8 mouse cellular contexts compared by ENCODE assay signal in the genomic region with DNA sequence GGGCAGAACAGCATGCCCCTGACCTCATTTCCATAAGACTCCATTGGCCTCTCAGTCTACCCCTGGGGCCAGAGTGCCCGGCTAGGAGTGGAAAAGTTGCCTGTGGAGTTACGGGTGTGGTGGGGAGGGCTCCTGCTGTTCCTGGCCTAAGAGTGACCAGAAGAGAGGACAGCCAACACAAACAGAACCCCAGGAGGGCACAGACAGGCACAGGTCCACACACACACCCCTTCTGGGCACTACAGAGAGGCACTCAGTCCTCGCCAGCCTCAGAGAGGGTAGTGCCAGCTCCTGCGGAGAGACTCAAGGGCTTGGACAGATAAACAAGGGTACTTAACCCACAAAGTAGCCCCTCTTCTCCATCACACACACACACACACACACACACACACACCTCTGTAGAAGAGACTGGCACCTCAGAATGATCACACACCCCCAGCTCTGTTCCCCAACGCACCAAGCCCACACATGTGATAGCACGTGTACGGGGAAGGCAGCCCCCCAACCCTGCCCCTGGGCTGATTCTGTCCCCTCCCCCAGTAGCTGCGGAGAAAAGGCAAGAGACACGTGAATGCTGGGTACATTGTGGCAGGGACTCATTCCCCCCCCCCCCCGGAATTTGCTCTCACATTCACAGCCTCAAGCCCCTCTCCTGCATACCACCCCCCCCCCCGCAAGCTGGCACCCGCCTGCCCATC. TPM values are rescaled to one million over a fixed set of nuclear protein-coding genes. Genes with fewer than 3 reads are reported as not detected.
A peak's percentile ranks its signal among the peaks of the same experiment; 100 is the strongest.
DNase-seq lines count a peak whose midpoint lies in the region; ATAC-seq and TF ChIP-seq lines count a peak whose summit lies in the region.

No protein-coding gene starts in this region.

- no peak for TF ChIP-seq POLR2A in olfactory bulb, adult 2 months (IDR thresholded peaks at IDR 0.05; ENCODE audit: insufficient read depth, low read depth, low read length)

- WGBS in forebrain, postnatal 0 days = 3% methylated on average over 11 of the region's 12 CpGs
- 7% methylated on average over 11 of the region's 12 CpGs for WGBS in limb, embryonic 12.5 days
- 18% methylated on average over 12 of the region's 12 CpGs for WGBS in olfactory bulb, adult 2 months

- 0 out of 2 replicates have a peak overlapping the region, but pooled peaks have one; percentile 2 for H3K27ac ChIP-seq in forebrain, postnatal 0 days (ENCODE audit: low read depth, low read length)
- no peak overlapping the region for H3K27ac ChIP-seq in limb, embryonic 12.5 days
- no peak overlapping the region for H3K27ac ChIP-seq in olfactory bulb, adult 2 months (ENCODE audit: insufficient read depth, low read depth, low read length)

- peak overlapping the region; percentile 62 for H3K4me3 ChIP-seq in forebrain, postnatal 0 days (ENCODE audit: low read depth, low read length)
- peak overlapping the region; percentile 47; the same call in 1 of the 2 replicates for H3K4me3 ChIP-seq in limb, embryonic 12.5 days (replicated peaks)
- peak overlapping the region; percentile 55; the same call in 1 of the 2 replicates for H3K4me3 ChIP-seq in olfactory bulb, adult 2 months (ENCODE audit: insufficient read depth, low read depth, low read length)

- peaks cover 34% of the 10 kb centered on the region for H3K27me3 ChIP-seq in forebrain, postnatal 0 days (ENCODE audit: insufficient read depth, low read length)
- peaks cover 93% of the 10 kb centered on the region for H3K27me3 ChIP-seq in limb, embryonic 12.5 days

- no peak overlapping the region for H3K9ac ChIP-seq in forebrain, postnatal 0 days
- no peak overlapping the region for H3K9ac ChIP-seq in limb, embryonic 12.5 days (replicated peaks)

- H3K9me3 ChIP-seq in forebrain, postnatal 0 days (ENCODE audit: low read length) = no peaks in the 10 kb centered on the region
- no peaks in the 10 kb centered on the region for H3K9me3 ChIP-seq in limb, embryonic 12.5 days

- peak; percentile 33 for DNase-seq in right cerebral cortex, postnatal 4 days
- no peak for DNase-seq in right cerebral cortex, adult 2 months (ENCODE audit: low spot score in 2 of 2)
- DNase-seq in forebrain, postnatal 0 days = peak; percentile 50
- DNase-seq in liver = no peak
- no peak for DNase-seq in thymus, postnatal 25 days
- DNase-seq in embryo, embryonic 11 days = no peak

- H3K36me3 ChIP-seq in forebrain, postnatal 0 days (ENCODE audit: insufficient read depth) = no peaks in the 10 kb centered on the region
- no peaks in the 10 kb centered on the region for H3K36me3 ChIP-seq in limb, embryonic 12.5 days

- H3K4me2 ChIP-seq in forebrain, postnatal 0 days (ENCODE audit: low read depth) = peak overlapping the region; percentile 98
- peak overlapping the region; percentile 85 for H3K4me2 ChIP-seq in limb, embryonic 12.5 days

- peak; percentile 59 for ATAC-seq in forebrain, postnatal 0 days
- no peak for ATAC-seq in limb, embryonic 12.5 days (ENCODE audit: insufficient number of reproducible peaks, insufficient read depth, low FRiP score, low TSS enrichment, low read depth)

- TF ChIP-seq CTCF in forebrain, postnatal 0 days (IDR thresholded peaks at IDR 0.05; ENCODE audit: low read depth) = no peak
- no peak for TF ChIP-seq CTCF in olfactory bulb, adult 2 months (IDR thresholded peaks at IDR 0.05; ENCODE audit: insufficient read depth, low read depth, low read length)

- H3K4me1 ChIP-seq in forebrain, postnatal 0 days (ENCODE audit: insufficient read depth) = 0 out of 2 replicates have a peak, but pooled peaks cover 2% of the 10 kb centered on the region
- H3K4me1 ChIP-seq in limb, embryonic 12.5 days (replicated peaks) = peaks cover 16% of the 10 kb centered on the region
- peaks cover 26% of the 10 kb centered on the region for H3K4me1 ChIP-seq in olfactory bulb, adult 2 months (ENCODE audit: control insufficient read depth, insufficient read depth, low read length)

RNA-seq across cellular contexts. Expression of a gene that starts 0.7 kb away (rescaled TPM):
- total RNA-seq in forebrain, postnatal 0 days (2014; rRNA removed) = 19.4 and 32.5 TPM in 2 replicates
- 91.4 and 121 TPM in 2 replicates for polyA plus RNA-seq in forebrain, postnatal 0 days (2015; fragmentation: Nextera tagmentation; extraction: Ambion mirVana)
- polyA plus RNA-seq in limb, embryonic 12.5 days (2016; fragmentation: Nextera tagmentation; extraction: Ambion mirVana) = 0.18 and 0.76 TPM in 2 replicates
- not detected in 2 replicates for polyA plus RNA-seq in olfactory bulb, adult 2 months (2012; ENCODE audit: insufficient read depth, insufficient read length, low replicate concordance, missing spikeins)

RNA-seq across cellular contexts. Expression of a gene that starts 10.6 kb away (rescaled TPM):
- total RNA-seq in forebrain, postnatal 0 days (2014; rRNA removed) = 36.2 and 39.4 TPM in 2 replicates
- 31.6 and 32.2 TPM in 2 replicates for polyA plus RNA-seq in forebrain, postnatal 0 days (2015; fragmentation: Nextera tagmentation; extraction: Ambion mirVana)
- polyA plus RNA-seq in limb, embryonic 12.5 days (2016; fragmentation: Nextera tagmentation; extraction: Ambion mirVana) = 39.9 and 41.9 TPM in 2 replicates
- polyA plus RNA-seq in olfactory bulb, adult 2 months (2012; ENCODE audit: insufficient read depth, insufficient read length, low replicate concordance, missing spikeins) = not detected in 2 replicates

RNA-seq across cellular contexts. Expression of a gene that starts 18.1 kb away (rescaled TPM):
- 133 and 140 TPM in 2 replicates for total RNA-seq in forebrain, postnatal 0 days (2014; rRNA removed)
- 74.9 and 77.3 TPM in 2 replicates for polyA plus RNA-seq in forebrain, postnatal 0 days (2015; fragmentation: Nextera tagmentation; extraction: Ambion mirVana)
- 0.09 TPM in 1 of 2 replicates, not detected in the other for polyA plus RNA-seq in limb, embryonic 12.5 days (2016; fragmentation: Nextera tagmentation; extraction: Ambion mirVana)
- polyA plus RNA-seq in olfactory bulb, adult 2 months (2012; ENCODE audit: insufficient read depth, insufficient read length, low replicate concordance, missing spikeins) = not detected in 2 replicates

RNA-seq across cellular contexts. Expression of a gene that starts 36.1 kb away (rescaled TPM):
- 0.23 TPM in 1 of 2 replicates, not detected in the other for total RNA-seq in forebrain, postnatal 0 days (2014; rRNA removed)
- polyA plus RNA-seq in forebrain, postnatal 0 days (2015; fragmentation: Nextera tagmentation; extraction: Ambion mirVana) = not detected in 2 replicates
- 4.7 TPM in 2 replicates for polyA plus RNA-seq in limb, embryonic 12.5 days (2016; fragmentation: Nextera tagmentation; extraction: Ambion mirVana)
- polyA plus RNA-seq in olfactory bulb, adult 2 months (2012; ENCODE audit: insufficient read depth, insufficient read length, low replicate concordance, missing spikeins) = not detected in 2 replicates

RNA-seq across cellular contexts. Expression of a gene that starts 38.7 kb away (rescaled TPM):
- 1.0 and 1.8 TPM in 2 replicates for total RNA-seq in forebrain, postnatal 0 days (2014; rRNA removed)
- 1.7 and 3.5 TPM in 2 replicates for polyA plus RNA-seq in forebrain, postnatal 0 days (2015; fragmentation: Nextera tagmentation; extraction: Ambion mirVana)
- 0.37 and 0.41 TPM in 2 replicates for polyA plus RNA-seq in limb, embryonic 12.5 days (2016; fragmentation: Nextera tagmentation; extraction: Ambion mirVana)
- polyA plus RNA-seq in olfactory bulb, adult 2 months (2012; ENCODE audit: insufficient read depth, insufficient read length, low replicate concordance, missing spikeins) = not detected in 2 replicates

Comparison
In these comparisons a context has a peak if more than half of its experiments do, and no peak if none do; other contexts are left out.
1. DNase-seq: peak in right cerebral cortex, postnatal 4 days (single experiment) and forebrain, postnatal 0 days (single experiment); none in right cerebral cortex, adult 2 months (0 of 2), liver (single experiment), thymus, postnatal 25 days (single experiment) and embryo, embryonic 11 days (single experiment).
2. RNA of a gene that starts 0.7 kb away (polyA plus RNA-seq): 91.4 to 121 TPM in forebrain, postnatal 0 days; 0.18 to 0.76 TPM in limb, embryonic 12.5 days and not detected in olfactory bulb, adult 2 months; every median in the first group is over 10 times any median in the second.
3. RNA of a gene that starts 10.6 kb away (polyA plus RNA-seq): 39.9 to 41.9 TPM in limb, embryonic 12.5 days and 31.6 to 32.2 TPM in forebrain, postnatal 0 days; not detected in olfactory bulb, adult 2 months; every median in the first group is over 10 times any median in the second.
4. RNA of a gene that starts 18.1 kb away (polyA plus RNA-seq): 74.9 to 77.3 TPM in forebrain, postnatal 0 days; 0.09 TPM in limb, embryonic 12.5 days and not detected in olfactory bulb, adult 2 months; every median in the first group is over 10 times any median in the second.
5. Peak in every context shown above with its lines, with median percentiles within 50 percentile points of each other: H3K4me3 ChIP-seq.